ENCODE assay signal across 8 mouse cellular contexts in genomic region chr2:170129248-170129922, GRCm38 (mm10). TPM values are rescaled to one million over a fixed set of nuclear protein-coding genes. Genes with fewer than 3 reads are reported as not detected.
DNase-seq lines count a peak whose midpoint lies in the region; ATAC-seq and TF ChIP-seq lines count a peak whose summit lies in the region.

No protein-coding gene starts in this region.

- CTCF ChIA-PET in Patski (lab: Charles Lee): interaction anchor here (1.6 to 1.7 kb wide), 2 partner anchors 9 to 89 kb away, joined by 5 read pairs; no protein-coding TSS in a partner anchor

- H3K27me3 ChIP-seq in kidney, postnatal 0 days (ENCODE audit: insufficient read depth, low read length): no peaks in the 10 kb centered on the region
- H3K27me3 ChIP-seq in Patski: no peaks in the 10 kb centered on the region
- peaks cover 3% of the 10 kb centered on the region; the same call in 1 of the 2 replicates for H3K27me3 ChIP-seq in hindbrain, embryonic 13.5 days
- peaks cover 10% of the 10 kb centered on the region for H3K27me3 ChIP-seq in midbrain, embryonic 10.5 days (ENCODE audit: low read depth, poor library complexity, severe bottlenecking)

- in situ Hi-C loops in Patski (cut with MboI; ENCODE audit: low pct_unique_long_range_greater_than_20kb): loop anchor here (5.0 to 10.0 kb wide), 2 partner anchors 75 to 383 kb away; no protein-coding TSS in a partner anchor

- peak overlapping the region; percentile 80 for H3K4me3 ChIP-seq in kidney, postnatal 0 days (replicated peaks; ENCODE audit: low read depth, low read length)
- H3K4me3 ChIP-seq in hindbrain, embryonic 13.5 days: peak overlapping the region; percentile 80
- H3K4me3 ChIP-seq in midbrain, embryonic 10.5 days: peak overlapping the region; percentile 92

- H3K27ac ChIP-seq in kidney, postnatal 0 days: peak overlapping the region; percentile 90
- no peak overlapping the region; the same call in 1 of the 2 replicates for H3K27ac ChIP-seq in hindbrain, embryonic 13.5 days
- peak overlapping the region; percentile 99 for H3K27ac ChIP-seq in midbrain, embryonic 10.5 days (replicated peaks)

- no peaks in the 10 kb centered on the region for H3K9me3 ChIP-seq in kidney, postnatal 0 days (replicated peaks; ENCODE audit: low read length)
- no peaks in the 10 kb centered on the region for H3K9me3 ChIP-seq in hindbrain, embryonic 13.5 days
- H3K9me3 ChIP-seq in midbrain, embryonic 10.5 days (replicated peaks): no peaks in the 10 kb centered on the region

- 17% methylated on average over 5 of the region's 5 CpGs for WGBS in kidney, postnatal 0 days
- WGBS in hindbrain, embryonic 13.5 days: 18% methylated on average over 5 of the region's 5 CpGs
- 10% methylated on average over 5 of the region's 5 CpGs for WGBS in midbrain, embryonic 10.5 days

- peak overlapping the region; percentile 89; the same call in 1 of the 2 replicates for H3K9ac ChIP-seq in kidney, postnatal 0 days (ENCODE audit: low read depth, low read length)
- H3K9ac ChIP-seq in hindbrain, embryonic 13.5 days: no peak overlapping the region

- ATAC-seq in kidney, postnatal 0 days (replicated peaks; ENCODE audit: low FRiP score, low read depth): no peak
- ATAC-seq in Patski: no peak
- no peak for ATAC-seq in hindbrain, embryonic 13.5 days (ENCODE audit: low FRiP score)

- peak overlapping the region; percentile 79 for H3K4me2 ChIP-seq in kidney, postnatal 0 days (ENCODE audit: low read length)
- H3K4me2 ChIP-seq in hindbrain, embryonic 13.5 days: peak overlapping the region; percentile 70

- H3K36me3 ChIP-seq in kidney, postnatal 0 days (ENCODE audit: insufficient read depth, low read length): no peaks in the 10 kb centered on the region
- H3K36me3 ChIP-seq in hindbrain, embryonic 13.5 days: no peaks in the 10 kb centered on the region
- no peaks in the 10 kb centered on the region for H3K36me3 ChIP-seq in midbrain, embryonic 10.5 days

- POLR2A ChIA-PET in Patski (lab: Charles Lee): interaction anchor here (1.5 kb wide), 2 partner anchors 19 to 221 kb away, joined by 3 to 4 read pairs; partner anchors contain the start of gene Zfp217

- TF ChIP-seq CTCF in kidney, postnatal 0 days (IDR thresholded peaks at IDR 0.05; ENCODE audit: low read depth): no peak
- TF ChIP-seq CTCF in Patski (IDR thresholded peaks at IDR 0.05): peak; percentile 10

- peaks cover 43% of the 10 kb centered on the region for H3K4me1 ChIP-seq in kidney, postnatal 0 days (replicated peaks; ENCODE audit: insufficient read depth, low read length)
- peaks cover 69% of the 10 kb centered on the region for H3K4me1 ChIP-seq in hindbrain, embryonic 13.5 days (replicated peaks)
- peaks cover 92% of the 10 kb centered on the region for H3K4me1 ChIP-seq in midbrain, embryonic 10.5 days

- peak; percentile 59 for DNase-seq in kidney, postnatal 0 days (ENCODE audit: low spot score)
- DNase-seq in kidney, adult 11 months: no peak
- no peak for DNase-seq in Patski (ENCODE audit: low read depth, low spot score)
- DNase-seq in midbrain, embryonic 10.5 days (ENCODE audit: low spot score): no peak
- no peak for DNase-seq in layer of hippocampus, adult 9-10 months (ENCODE audit: low spot score)
- DNase-seq in urinary bladder, postnatal 36 days (ENCODE audit: low spot score in 2 of 2): no peak
- DNase-seq in spleen, adult 18-20 months: no peak

RNA-seq across cellular contexts. Expression of gene Zfp217, which starts 18.5 kb away (rescaled TPM):
- 3.7 and 4.0 TPM in 2 replicates for polyA plus RNA-seq in kidney, postnatal 0 days (2015; fragmentation: Nextera tagmentation; extraction: Ambion mirVana)
- 26.7 TPM for polyA plus RNA-seq in Patski (2021)
- 1.9 and 2.3 TPM in 2 replicates for polyA plus RNA-seq in hindbrain, embryonic 13.5 days (2015; fragmentation: Nextera tagmentation; extraction: Ambion mirVana)
- polyA plus RNA-seq in midbrain, embryonic 10.5 days (2016; fragmentation: Nextera tagmentation; extraction: Ambion mirVana): 2.8 and 2.9 TPM in 2 replicates
